Mouse (Mus musculus) cerebellum, adult 11-12 months (tissue): ENCODE results near the gene Gm21903.
"Not testable (repeated sequence)": the region's sequence is repeated elsewhere in the genome, so short reads cannot be mapped to it uniquely, and the experiment has no call there.

Source experiments
- DNase-seq: peaks from one replicate; pipeline ENCODE4 v3.0.0; 2022

Gene Gm21903

GRCm38 (mm10) chr17:39043241-39043640, at the start of gene Gm21903:
Gene Gm21903 (minus strand): TSS chr17:39043341.
- DNase-seq: no peak

GRCm38 (mm10) chr17:39076937-39077336, 33.8 kb upstream of the Gm21903 start, which contains the start of gene Esp23:
Gene Esp23 (minus strand): TSS chr17:39077037.
- no peak for DNase-seq

- no peak for DNase-seq
Measured at GRCm38 (mm10) chr17:39063641-39064040, 20.5 kb upstream of the Gm21903 start.

- not testable (repeated sequence) for DNase-seq
Measured at GRCm38 (mm10) chr17:39036395-39036794, 6.7 kb downstream of the Gm21903 start, which contains the start of gene Esp24. Gene Esp24 (plus strand): TSS chr17:39036695.

GRCm38 (mm10) chr17:39017184-39017583, 26.0 kb downstream of the Gm21903 start:
- no peak for DNase-seq

GRCm38 (mm10) chr17:39010675-39011638, 32.2 kb downstream of the Gm21903 start:
- DNase-seq: no peak

GRCm38 (mm10) chr17:39009846-39010245, 33.3 kb downstream of the Gm21903 start:
- DNase-seq: no peak
